8 mouse cellular contexts compared by ENCODE assay signal in the genomic region with DNA sequence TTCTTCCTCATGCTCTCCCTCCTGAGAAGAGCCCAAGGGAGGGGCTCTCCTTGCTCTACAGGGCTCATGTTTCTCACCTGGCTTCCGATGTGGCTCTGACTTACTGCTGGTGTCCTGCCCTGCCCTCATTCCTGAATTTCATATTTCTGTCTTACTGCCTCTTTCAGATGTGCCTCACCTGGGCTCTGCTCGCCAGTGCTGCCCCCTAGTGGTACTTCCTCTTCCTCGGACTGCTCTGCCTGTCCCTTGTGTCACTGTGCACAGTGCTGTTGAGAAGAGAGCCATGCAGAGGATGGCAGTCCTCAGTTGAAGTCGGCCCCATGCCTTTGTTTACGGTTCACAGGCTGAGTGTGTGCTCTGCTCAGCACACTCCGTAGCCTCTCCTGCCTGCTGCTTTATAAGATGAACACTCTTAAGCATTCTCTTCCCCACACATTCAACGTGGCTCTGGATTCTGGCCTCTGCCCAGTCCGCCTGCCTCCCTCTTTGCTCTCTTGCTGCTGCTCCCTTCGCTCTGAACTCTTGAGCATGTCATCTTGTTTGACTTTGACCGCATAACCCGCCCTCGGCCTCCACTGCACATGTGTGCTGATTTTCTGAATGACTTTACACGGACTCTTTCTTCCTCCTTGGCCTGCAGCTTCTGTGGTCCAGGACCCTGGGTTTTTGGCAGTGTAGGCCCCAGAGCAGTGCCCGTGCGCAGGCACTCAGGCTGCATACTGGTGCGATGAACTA.
DNase-seq lines count a peak whose midpoint lies in the region; ATAC-seq lines count a peak whose summit lies in the region.
"Had no signal": no experiment of that assay in that cellular context is flagged by ENCODE, and none has a peak within 500 bp of the region (broad histone marks: within the 10 kb centered on the region; RNA-seq: fewer than 3 reads in every experiment).

No protein-coding gene starts in this region.

- no peak overlapping the region for H3K4me2 ChIP-seq in forebrain, embryonic 12.5 days
- H3K4me2 ChIP-seq in hindbrain, embryonic 14.5 days (replicated peaks) = no peak overlapping the region
- H3K4me2 ChIP-seq in stomach, embryonic 14.5 days (replicated peaks; ENCODE audit: low read depth, low read length) = no peak overlapping the region

- 68% methylated on average over 16 of the region's 16 CpGs for WGBS in forebrain, embryonic 12.5 days
- 67% methylated on average over 16 of the region's 16 CpGs for WGBS in hindbrain, embryonic 14.5 days
- WGBS in stomach, embryonic 14.5 days = 56% methylated on average over 16 of the region's 16 CpGs

- DNase-seq in NIH3T3 (ENCODE audit: low read depth) = peak; percentile 63
- DNase-seq in c-Kit-negative CD71-positive TER-119-positive erythroid progenitor cells, embryonic 14.5 days (ENCODE audit: low read depth, low spot score) = peak; percentile 32
- peak; percentile 60 for DNase-seq in hindbrain, embryonic 14.5 days (ENCODE audit: low spot score)
- peak; percentile 74 to 84 for DNase-seq in left cerebral cortex, adult 18-20 months (ENCODE audit: low spot score in 2 of 2)

- H3K9me3 ChIP-seq in forebrain, embryonic 12.5 days = no peaks in the 10 kb centered on the region
- no peaks in the 10 kb centered on the region for H3K9me3 ChIP-seq in hindbrain, embryonic 14.5 days (ENCODE audit: control insufficient read depth, low read length)
- no peaks in the 10 kb centered on the region for H3K9me3 ChIP-seq in stomach, embryonic 14.5 days (ENCODE audit: control insufficient read depth, low read depth, low read length)

- H3K9ac ChIP-seq in forebrain, embryonic 12.5 days = no peak overlapping the region
- no peak overlapping the region for H3K9ac ChIP-seq in hindbrain, embryonic 14.5 days
- H3K9ac ChIP-seq in stomach, embryonic 14.5 days (replicated peaks; ENCODE audit: low read depth, low read length) = no peak overlapping the region

- no peaks in the 10 kb centered on the region for H3K27me3 ChIP-seq in forebrain, embryonic 12.5 days
- no peaks in the 10 kb centered on the region for H3K27me3 ChIP-seq in hindbrain, embryonic 14.5 days (ENCODE audit: control insufficient read depth, insufficient read depth, low read length)
- H3K27me3 ChIP-seq in stomach, embryonic 14.5 days (ENCODE audit: control insufficient read depth, insufficient read depth, low read length) = no peaks in the 10 kb centered on the region

- H3K4me3 ChIP-seq in forebrain, embryonic 12.5 days (replicated peaks) = no peak overlapping the region
- H3K4me3 ChIP-seq in hindbrain, embryonic 14.5 days (replicated peaks; ENCODE audit: low read length) = no peak overlapping the region
- H3K4me3 ChIP-seq in stomach, embryonic 14.5 days (ENCODE audit: low read depth, low read length) = no peak overlapping the region

- peaks cover 73% of the 10 kb centered on the region for H3K4me1 ChIP-seq in forebrain, embryonic 12.5 days
- H3K4me1 ChIP-seq in hindbrain, embryonic 14.5 days (replicated peaks; ENCODE audit: control insufficient read depth, insufficient read depth, low read length) = peaks cover 59% of the 10 kb centered on the region
- peaks cover 24% of the 10 kb centered on the region for H3K4me1 ChIP-seq in stomach, embryonic 14.5 days (ENCODE audit: control insufficient read depth, insufficient read depth, low read length)

- H3K36me3 ChIP-seq in forebrain, embryonic 12.5 days (replicated peaks) = no peaks in the 10 kb centered on the region
- H3K36me3 ChIP-seq in hindbrain, embryonic 14.5 days (replicated peaks; ENCODE audit: control insufficient read depth, insufficient read depth) = no peaks in the 10 kb centered on the region
- H3K36me3 ChIP-seq in stomach, embryonic 14.5 days (ENCODE audit: control insufficient read depth, insufficient read depth, low read length) = no peaks in the 10 kb centered on the region

- peak; percentile 54; the same call in 1 of the 2 replicates for ATAC-seq in forebrain, embryonic 12.5 days (ENCODE audit: low FRiP score)
- ATAC-seq in hindbrain, embryonic 14.5 days (ENCODE audit: low FRiP score) = peak; percentile 21; the same call in 1 of the 2 replicates
- peak; percentile 76 for ATAC-seq in megakaryocyte progenitor cell, adult 5-6 weeks (replicated peaks; ENCODE audit: poor library complexity)
- ATAC-seq in stomach, embryonic 14.5 days (ENCODE audit: insufficient number of reproducible peaks, insufficient read depth, low FRiP score, low read depth) = peak; percentile 53; the same call in 1 of the 2 replicates

- H3K27ac ChIP-seq in forebrain, embryonic 12.5 days = no peak overlapping the region
- H3K27ac ChIP-seq in hindbrain, embryonic 14.5 days = no peak overlapping the region
- no peak overlapping the region for H3K27ac ChIP-seq in stomach, embryonic 14.5 days (ENCODE audit: low read length)
- H3K27ac ChIP-seq: macrophage had no signal

Comparison
In these comparisons a context has a peak if more than half of its experiments do, and no peak if none do; other contexts are left out.
1. ATAC-seq: peak in every context shown above with its lines; median percentile 76 in megakaryocyte progenitor cell, adult 5-6 weeks; 54 in forebrain, embryonic 12.5 days; 53 in stomach, embryonic 14.5 days; 21 in hindbrain, embryonic 14.5 days.